29 mouse cellular contexts compared by ENCODE assay signal in genomic region chr6:148516654-148517053, GRCm38 (mm10).
DNase-seq lines count a peak whose midpoint lies in the region; ATAC-seq and TF ChIP-seq lines count a peak whose summit lies in the region.
"Had no signal": no experiment of that assay in that cellular context is flagged by ENCODE, and none has a peak within 500 bp of the region (broad histone marks: within the 10 kb centered on the region; RNA-seq: fewer than 3 reads in every experiment).

No protein-coding gene starts in this region.

- H3K27ac ChIP-seq in intestine, embryonic 14.5 days (ENCODE audit: low read depth) = no peak overlapping the region
- H3K27ac ChIP-seq in intestine, postnatal 0 days (ENCODE audit: low read depth, low read length) = no peak overlapping the region
- peak overlapping the region; percentile 52; the same call in 1 of the 2 replicates for H3K27ac ChIP-seq in liver, embryonic 16.5 days (ENCODE audit: low read length)
- no peak overlapping the region for H3K27ac ChIP-seq in midbrain, postnatal 0 days (ENCODE audit: low read depth, low read length)
- H3K27ac ChIP-seq: embryonic facial prominence, embryonic 10.5 days; embryonic facial prominence, embryonic 15.5 days; forebrain, embryonic 12.5 days; heart, embryonic 10.5 days; heart, embryonic 15.5 days; hindbrain, embryonic 12.5 days; hindbrain, postnatal 0 days; lung, embryonic 15.5 days; macrophage; midbrain, embryonic 13.5 days; stomach, embryonic 15.5 days had no signal

- no peaks in the 10 kb centered on the region for H3K36me3 ChIP-seq in intestine, embryonic 14.5 days (ENCODE audit: control insufficient read depth, insufficient read depth, low read length)
- H3K36me3 ChIP-seq in intestine, postnatal 0 days (ENCODE audit: control insufficient read depth, insufficient read depth) = no peaks in the 10 kb centered on the region
- no peaks in the 10 kb centered on the region for H3K36me3 ChIP-seq in liver, embryonic 16.5 days (ENCODE audit: control insufficient read depth, insufficient read depth)
- no peaks in the 10 kb centered on the region for H3K36me3 ChIP-seq in midbrain, postnatal 0 days (ENCODE audit: insufficient read depth, low read length)
- H3K36me3 ChIP-seq: embryonic facial prominence, embryonic 10.5 days; embryonic facial prominence, embryonic 15.5 days; forebrain, embryonic 12.5 days; heart, embryonic 10.5 days; heart, embryonic 15.5 days; hindbrain, embryonic 12.5 days; lung, embryonic 15.5 days; midbrain, embryonic 13.5 days; stomach, embryonic 15.5 days had no signal

- DNase-seq in adrenal gland, postnatal 14 days = peak; percentile 7
- DNase-seq in adrenal gland, postnatal 36 days = no peak
- DNase-seq in intestine, embryonic 14.5 days (ENCODE audit: low spot score) = peak; percentile 33
- peak; percentile 4 for DNase-seq in lung, postnatal 10 days
- no peak for DNase-seq in lung, postnatal 14 days
- no peak for DNase-seq in midbrain, postnatal 0 days (ENCODE audit: low spot score)
- DNase-seq: cerebellum, adult 8-10 months; cerebellum, postnatal 25 days; forebrain, postnatal 0 days; heart, postnatal 36 days; kidney, adult 11 months; kidney, postnatal 14 days; left cerebral cortex, postnatal 4 days; retina, postnatal 1 day; right cerebral cortex, postnatal 14 days; thymus, postnatal 14 days had no signal

- WGBS in intestine, embryonic 14.5 days = 79% methylated on average over 4 of the region's 4 CpGs
- WGBS in intestine, postnatal 0 days = 80% methylated on average over 4 of the region's 4 CpGs
- 79% methylated on average over 4 of the region's 4 CpGs for WGBS in liver, embryonic 16.5 days (ENCODE audit: insufficient replicate concordance)
- 76% methylated on average over 4 of the region's 4 CpGs for WGBS in midbrain, postnatal 0 days

- no peak overlapping the region for H3K9ac ChIP-seq in intestine, embryonic 14.5 days (ENCODE audit: low read length)
- H3K9ac ChIP-seq in intestine, postnatal 0 days (ENCODE audit: low read depth, low read length) = no peak overlapping the region
- no peak overlapping the region for H3K9ac ChIP-seq in liver, embryonic 16.5 days (ENCODE audit: low read depth, low read length)
- H3K9ac ChIP-seq in midbrain, postnatal 0 days (replicated peaks; ENCODE audit: low read length, poor library complexity, severe bottlenecking) = no peak overlapping the region
- H3K9ac ChIP-seq: embryonic facial prominence, embryonic 15.5 days; forebrain, embryonic 12.5 days; forebrain, postnatal 0 days; heart, embryonic 15.5 days; hindbrain, embryonic 12.5 days; lung, embryonic 15.5 days; midbrain, embryonic 13.5 days; stomach, embryonic 15.5 days had no signal

- no peak overlapping the region for H3K4me2 ChIP-seq in intestine, embryonic 14.5 days (ENCODE audit: low read length)
- no peak overlapping the region for H3K4me2 ChIP-seq in intestine, postnatal 0 days (replicated peaks; ENCODE audit: low read depth)
- no peak overlapping the region for H3K4me2 ChIP-seq in liver, embryonic 16.5 days (ENCODE audit: low read depth, low read length)
- no peak overlapping the region for H3K4me2 ChIP-seq in midbrain, postnatal 0 days (ENCODE audit: low read depth, low read length, poor library complexity, severe bottlenecking)
- H3K4me2 ChIP-seq: embryonic facial prominence, embryonic 15.5 days; forebrain, embryonic 12.5 days; heart, embryonic 15.5 days; hindbrain, embryonic 12.5 days; lung, embryonic 15.5 days; midbrain, embryonic 13.5 days; stomach, embryonic 15.5 days had no signal

- no peak overlapping the region for H3K4me3 ChIP-seq in intestine, embryonic 14.5 days (ENCODE audit: low read depth, low read length)
- H3K4me3 ChIP-seq in intestine, postnatal 0 days (ENCODE audit: low read depth, low read length) = no peak overlapping the region
- H3K4me3 ChIP-seq in liver, embryonic 16.5 days (ENCODE audit: low read depth, low read length) = no peak overlapping the region
- H3K4me3 ChIP-seq in midbrain, postnatal 0 days (ENCODE audit: low read depth, low read length) = no peak overlapping the region
- H3K4me3 ChIP-seq: embryonic facial prominence, embryonic 10.5 days; embryonic facial prominence, embryonic 15.5 days; forebrain, embryonic 12.5 days; heart, embryonic 10.5 days; heart, embryonic 15.5 days; hindbrain, embryonic 12.5 days; lung, embryonic 15.5 days; midbrain, embryonic 13.5 days; stomach, embryonic 15.5 days had no signal

- ATAC-seq in intestine, embryonic 14.5 days (replicated peaks; ENCODE audit: low FRiP score, low TSS enrichment, low read depth) = no peak
- ATAC-seq in intestine, postnatal 0 days = no peak
- no peak for ATAC-seq in liver, embryonic 16.5 days (ENCODE audit: low read depth)
- ATAC-seq in midbrain, postnatal 0 days (ENCODE audit: low FRiP score) = no peak
- ATAC-seq: forebrain, postnatal 0 days; hindbrain, postnatal 0 days; midbrain, embryonic 13.5 days had no signal

- no peaks in the 10 kb centered on the region for H3K4me1 ChIP-seq in intestine, embryonic 14.5 days (replicated peaks; ENCODE audit: control insufficient read depth, insufficient read depth, low read length)
- no peaks in the 10 kb centered on the region for H3K4me1 ChIP-seq in intestine, postnatal 0 days (replicated peaks; ENCODE audit: control insufficient read depth, insufficient read depth, low read length)
- peaks cover 57% of the 10 kb centered on the region for H3K4me1 ChIP-seq in liver, embryonic 16.5 days (ENCODE audit: control insufficient read depth, low read depth, low read length)
- 0 out of 2 replicates have a peak, but pooled peaks cover 3% of the 10 kb centered on the region for H3K4me1 ChIP-seq in midbrain, postnatal 0 days (ENCODE audit: insufficient read depth, low read length)
- H3K4me1 ChIP-seq: embryonic facial prominence, embryonic 10.5 days; forebrain, embryonic 12.5 days; lung, embryonic 15.5 days; midbrain, embryonic 13.5 days; stomach, embryonic 15.5 days had no signal

- TF ChIP-seq CTCF in intestine, postnatal 0 days (IDR thresholded peaks at IDR 0.05; ENCODE audit: low read depth) = no peak
- TF ChIP-seq CTCF in midbrain, postnatal 0 days (IDR thresholded peaks at IDR 0.05) = no peak

- no peaks in the 10 kb centered on the region for H3K9me3 ChIP-seq in intestine, embryonic 14.5 days (ENCODE audit: control insufficient read depth, low read length)
- no peaks in the 10 kb centered on the region for H3K9me3 ChIP-seq in intestine, postnatal 0 days (ENCODE audit: control insufficient read depth)
- H3K9me3 ChIP-seq in liver, embryonic 16.5 days (replicated peaks; ENCODE audit: control insufficient read depth, low read length) = no peaks in the 10 kb centered on the region
- no peaks in the 10 kb centered on the region for H3K9me3 ChIP-seq in midbrain, postnatal 0 days (ENCODE audit: low read length)
- H3K9me3 ChIP-seq: embryonic facial prominence, embryonic 10.5 days; embryonic facial prominence, embryonic 15.5 days; forebrain, embryonic 12.5 days; heart, embryonic 10.5 days; heart, embryonic 15.5 days; hindbrain, embryonic 12.5 days; lung, embryonic 15.5 days; midbrain, embryonic 13.5 days; stomach, embryonic 15.5 days had no signal

- no peaks in the 10 kb centered on the region for H3K27me3 ChIP-seq in intestine, embryonic 14.5 days (replicated peaks; ENCODE audit: control insufficient read depth, insufficient read depth, low read length)
- no peaks in the 10 kb centered on the region for H3K27me3 ChIP-seq in intestine, postnatal 0 days (replicated peaks; ENCODE audit: control insufficient read depth, insufficient read depth, low read length)
- H3K27me3 ChIP-seq in liver, embryonic 16.5 days (ENCODE audit: control insufficient read depth, insufficient read depth, low read depth, low read length) = no peaks in the 10 kb centered on the region
- H3K27me3 ChIP-seq in midbrain, postnatal 0 days (ENCODE audit: insufficient read depth, low read length) = no peaks in the 10 kb centered on the region
- H3K27me3 ChIP-seq: embryonic facial prominence, embryonic 15.5 days; forebrain, embryonic 12.5 days; heart, embryonic 15.5 days; hindbrain, embryonic 12.5 days; lung, embryonic 15.5 days; midbrain, embryonic 13.5 days; stomach, embryonic 15.5 days had no signal

Comparison
In these comparisons a context has a peak if more than half of its experiments do, and no peak if none do; other contexts are left out.
1. DNase-seq: peak in adrenal gland, postnatal 14 days (single experiment), intestine, embryonic 14.5 days (single experiment) and lung, postnatal 10 days (single experiment); none in adrenal gland, postnatal 36 days (0 of 2), lung, postnatal 14 days (single experiment) and midbrain, postnatal 0 days (single experiment).